Mouse (Mus musculus): ENCODE results near the gene Adamts14.

Adamts14 gene

GRCm38 (mm10) chr10:61273081-61273843 is at the start of gene Adamts14:
Gene Adamts14 (minus strand): TSS chr10:61273438.
- DNase-seq, result no peak

- no peak for DNase-seq
Measured at GRCm38 (mm10) chr10:61318527-61318926, 45.3 kb upstream of the Adamts14 start.

- DNase-seq, result no peak
Measured at GRCm38 (mm10) chr10:61315324-61315880, 42.2 kb upstream of the Adamts14 start.

- no peak for DNase-seq
Measured at GRCm38 (mm10) chr10:61313750-61314149, 40.5 kb upstream of the Adamts14 start.

GRCm38 (mm10) chr10:61312754-61313153 is 39.5 kb upstream of the Adamts14 start:
- no peak for DNase-seq

GRCm38 (mm10) chr10:61312159-61312558 is 38.9 kb upstream of the Adamts14 start:
- DNase-seq, result no peak

GRCm38 (mm10) chr10:61308706-61309320 is 35.6 kb upstream of the Adamts14 start:
- no peak for DNase-seq

GRCm38 (mm10) chr10:61305928-61306590 is 32.8 kb upstream of the Adamts14 start:
- no peak for DNase-seq

GRCm38 (mm10) chr10:61304046-61304445 is 30.8 kb upstream of the Adamts14 start:
- DNase-seq, result no peak

- no peak for DNase-seq
Measured at GRCm38 (mm10) chr10:61300996-61301395, 27.8 kb upstream of the Adamts14 start.

- no peak for DNase-seq
Measured at GRCm38 (mm10) chr10:61297477-61297876, 24.2 kb upstream of the Adamts14 start, which contains the start of gene Prf1. Gene Prf1 (plus strand): TSS chr10:61297833.

GRCm38 (mm10) chr10:61296713-61297445 is 23.6 kb upstream of the Adamts14 start:
- no peak for DNase-seq

GRCm38 (mm10) chr10:61294242-61294641 is 21.0 kb upstream of the Adamts14 start:
- DNase-seq, result peak; percentile 37

GRCm38 (mm10) chr10:61290479-61290878 is 17.2 kb upstream of the Adamts14 start:
- no peak for DNase-seq

- no peak for DNase-seq
Measured at GRCm38 (mm10) chr10:61290016-61290415, 16.8 kb upstream of the Adamts14 start.

- no peak for DNase-seq
Measured at GRCm38 (mm10) chr10:61286246-61286645, 13.0 kb upstream of the Adamts14 start.

GRCm38 (mm10) chr10:61285271-61285670 is 12.0 kb upstream of the Adamts14 start:
- no peak for DNase-seq

- no peak for DNase-seq
Measured at GRCm38 (mm10) chr10:61284309-61284708, 11.1 kb upstream of the Adamts14 start.

GRCm38 (mm10) chr10:61281115-61281514 is 7.9 kb upstream of the Adamts14 start:
- DNase-seq, result no peak

GRCm38 (mm10) chr10:61277918-61278674 is 4.9 kb upstream of the Adamts14 start:
- no peak for DNase-seq

GRCm38 (mm10) chr10:61277051-61277450 is 3.8 kb upstream of the Adamts14 start:
- DNase-seq, result no peak

GRCm38 (mm10) chr10:61275669-61276110 is 2.5 kb upstream of the Adamts14 start:
- no peak for DNase-seq

All from right cerebral cortex, adult 18-20 months (tissue).